Mouse (Mus musculus) B cell, adult 2 months (primary cell): ENCODE results near the gene Calm4.
"Not testable (repeated sequence)": the region's sequence is repeated elsewhere in the genome, so short reads cannot be mapped to it uniquely, and the experiment has no call there.

Source experiments
- DNase-seq, 2 experiments: peaks; one replicate each; pipeline ENCODE4 v3.0.0; 2022

Gene Calm4

DNA sequence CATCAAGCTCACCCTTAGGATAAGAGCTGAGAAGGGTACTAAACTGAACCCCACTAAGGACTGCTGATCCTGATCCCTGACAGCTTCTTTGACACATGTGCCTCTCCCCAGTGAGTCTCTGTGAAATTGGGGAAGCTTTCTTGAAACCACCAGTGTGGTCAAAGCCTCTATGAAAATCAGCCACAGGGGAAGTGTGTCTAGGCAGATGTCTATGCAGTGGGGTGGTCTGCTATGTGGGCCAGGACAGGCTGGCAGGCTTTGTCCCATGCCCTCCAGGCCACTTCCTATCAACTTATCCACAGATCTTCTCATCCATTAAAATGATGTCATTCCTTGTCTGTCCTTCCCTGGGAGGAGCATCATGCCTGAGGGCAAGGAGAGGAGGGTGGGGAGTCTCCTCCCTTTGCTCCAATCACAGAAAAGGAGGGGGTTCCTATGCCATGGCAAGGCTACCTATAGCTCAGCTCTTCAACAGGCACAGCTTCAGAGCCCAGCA, at the start of gene Calm4:
Gene Calm4, plus strand, starts transcription at position 446 of the 496 bp plus-strand sequence.
- DNase-seq = not testable (repeated sequence)

DNA sequence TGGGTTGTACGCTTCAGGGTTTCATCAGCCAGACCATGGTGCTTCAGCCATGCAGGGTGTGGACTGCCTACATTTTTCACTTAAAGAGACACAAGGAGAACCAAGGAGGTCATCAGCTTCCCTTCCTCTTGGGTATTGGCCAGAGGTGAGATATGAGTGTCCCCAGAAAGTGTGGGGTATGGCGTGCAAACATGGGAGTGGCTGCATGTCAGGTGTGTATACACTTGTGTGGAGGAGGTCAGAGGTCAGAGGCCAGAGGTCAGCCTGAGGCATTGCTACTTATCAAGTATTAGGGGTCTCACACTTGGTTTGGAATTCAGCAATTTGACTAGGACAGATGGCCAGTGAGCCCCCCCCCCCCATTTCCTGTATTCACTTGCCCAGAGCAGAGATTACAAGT, 49.0 kb upstream of the Calm4 start:
- DNase-seq = no peak

DNA sequence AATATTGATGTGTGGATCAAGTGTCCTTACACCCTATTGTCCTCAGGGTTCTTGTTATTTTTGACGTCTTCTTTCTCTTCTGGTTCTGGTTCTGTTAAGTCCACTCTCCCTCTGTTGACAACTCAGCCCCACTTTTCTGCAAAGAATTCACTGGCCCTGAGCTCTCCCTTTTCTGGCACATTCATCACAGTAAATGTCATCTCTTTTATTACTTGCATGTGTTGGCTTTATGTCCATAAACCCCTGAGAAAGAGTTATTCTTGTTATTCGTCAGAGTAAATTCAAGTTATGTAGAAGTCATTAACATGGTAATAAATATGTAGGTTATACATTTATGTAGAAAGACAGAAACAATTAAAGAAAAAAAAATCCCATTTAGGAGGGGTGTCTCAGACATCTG, 48.0 kb upstream of the Calm4 start:
- DNase-seq = no peak

DNA sequence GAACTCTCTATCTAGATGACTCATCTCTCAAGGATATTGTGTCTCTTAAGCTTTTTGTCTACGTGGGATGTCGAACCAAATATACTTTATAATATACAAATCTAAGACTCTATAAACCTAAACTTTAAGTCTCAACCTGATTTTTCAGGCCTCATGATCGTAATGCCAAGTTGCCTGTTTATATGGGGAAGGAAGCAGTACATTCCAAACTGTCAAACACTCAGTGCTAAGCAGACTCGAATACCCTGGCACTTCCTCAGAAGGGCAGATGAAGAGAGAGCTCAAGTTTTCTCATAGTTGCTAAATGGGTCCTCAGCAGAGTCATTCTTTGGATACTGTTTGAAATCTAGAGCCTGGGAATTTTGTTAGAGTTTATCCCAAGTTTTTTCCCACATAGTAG, 40.9 kb upstream of the Calm4 start:
- DNase-seq = no peak

DNA sequence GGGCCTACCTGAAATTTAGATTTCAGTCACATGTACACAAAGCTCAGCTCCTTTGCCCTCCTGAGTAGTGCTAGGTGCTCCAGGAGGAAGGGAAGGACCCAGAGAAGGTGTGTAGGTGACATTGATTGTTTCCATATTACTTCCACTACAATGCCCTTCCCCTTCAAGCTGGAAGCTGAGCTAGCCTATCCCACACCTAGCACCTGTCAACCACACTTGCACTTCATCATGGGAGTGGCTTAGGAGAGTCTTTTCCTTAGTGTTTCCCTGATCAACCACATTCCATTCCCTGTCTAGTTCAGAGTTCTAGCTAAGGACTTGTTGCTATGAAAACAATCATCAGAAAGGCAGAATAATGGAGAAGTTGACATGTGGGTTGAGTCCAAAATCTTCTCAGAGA, 38.8 kb upstream of the Calm4 start:
- no peak for DNase-seq

DNA sequence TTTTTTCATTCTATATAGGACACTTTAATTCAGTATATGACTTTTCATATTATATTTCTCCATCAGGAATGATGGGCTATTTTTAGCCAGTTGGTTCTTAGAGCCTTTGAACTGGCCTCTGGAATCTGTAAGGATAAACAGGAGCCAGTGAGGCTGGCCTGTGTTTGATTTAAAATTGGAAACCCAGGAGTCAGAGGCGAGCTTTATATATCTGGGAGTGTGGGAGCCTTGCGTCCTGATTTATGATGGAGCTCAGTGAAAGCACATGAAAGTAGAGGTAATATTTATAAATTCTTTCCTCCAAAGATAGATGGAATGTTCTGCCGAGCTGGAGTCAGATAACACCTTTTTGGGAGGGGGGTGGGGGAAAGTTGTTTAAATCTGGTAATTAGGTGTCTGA, 38.2 kb upstream of the Calm4 start:
- DNase-seq = no peak

DNA sequence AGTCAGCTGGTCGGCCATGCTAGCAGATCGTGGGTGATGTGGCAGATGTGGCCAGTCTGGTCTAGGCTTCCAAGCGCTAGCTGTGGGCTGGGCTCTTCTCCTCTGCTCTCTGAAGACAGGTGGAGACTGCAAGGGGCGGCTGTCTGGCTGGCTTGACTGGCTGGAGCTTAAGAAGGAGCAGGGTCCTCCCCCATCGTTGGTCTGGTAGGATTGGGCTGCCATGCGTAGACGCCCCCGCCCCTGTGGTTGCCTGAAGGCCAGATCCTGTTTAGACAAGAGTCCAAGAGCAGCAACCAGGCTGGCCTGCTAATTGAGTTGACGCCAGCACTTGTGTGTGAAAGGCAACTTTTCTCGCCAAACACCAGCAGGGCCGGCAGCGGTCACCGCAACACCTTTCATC, 33.4 kb upstream of the Calm4 start, which contains the start of gene Calml3:
Gene Calml3, minus strand, starts transcription at position 131 of the 400 bp plus-strand sequence.
- DNase-seq = no peak

DNA sequence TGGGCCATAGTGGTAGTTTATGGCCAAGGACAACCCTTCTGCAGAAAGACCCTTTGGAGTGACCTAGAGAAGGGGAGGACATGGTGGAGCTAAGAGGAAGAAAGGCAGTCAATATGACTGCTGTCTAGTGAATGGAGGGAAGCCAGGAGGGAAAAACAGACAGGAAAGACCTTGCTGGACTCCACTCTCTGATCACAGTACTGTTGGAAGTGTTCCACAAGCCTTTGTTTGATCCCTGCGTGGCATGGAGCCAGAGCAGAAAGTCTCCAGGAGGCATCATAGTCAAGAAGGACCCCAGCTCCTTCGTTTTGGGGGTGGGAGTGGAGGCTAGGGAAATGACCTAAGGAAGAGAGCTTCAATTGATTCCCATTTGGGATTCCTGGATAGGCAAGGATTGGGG, 32.4 kb upstream of the Calm4 start:
- no peak for DNase-seq

DNA sequence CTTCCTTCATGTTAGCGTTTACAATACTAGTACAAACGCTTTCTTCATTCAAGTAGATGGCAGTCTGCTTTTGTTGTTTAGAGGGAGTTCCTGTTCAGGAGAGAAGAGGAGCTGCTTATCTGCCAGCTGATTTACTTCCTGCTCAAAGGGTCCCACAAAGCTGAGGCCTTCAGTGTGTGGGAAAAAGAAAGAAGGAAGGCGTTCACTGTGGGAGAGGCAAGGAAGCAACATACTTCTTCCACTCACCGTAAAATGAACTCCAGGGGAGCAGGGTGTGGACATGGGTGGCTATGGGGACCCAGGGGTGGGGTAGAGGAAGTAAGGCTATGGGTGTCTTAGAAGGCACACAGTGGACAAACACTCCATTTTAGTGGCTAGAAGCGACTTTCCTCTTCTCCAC, 31.9 kb upstream of the Calm4 start:
- no peak for DNase-seq

DNA sequence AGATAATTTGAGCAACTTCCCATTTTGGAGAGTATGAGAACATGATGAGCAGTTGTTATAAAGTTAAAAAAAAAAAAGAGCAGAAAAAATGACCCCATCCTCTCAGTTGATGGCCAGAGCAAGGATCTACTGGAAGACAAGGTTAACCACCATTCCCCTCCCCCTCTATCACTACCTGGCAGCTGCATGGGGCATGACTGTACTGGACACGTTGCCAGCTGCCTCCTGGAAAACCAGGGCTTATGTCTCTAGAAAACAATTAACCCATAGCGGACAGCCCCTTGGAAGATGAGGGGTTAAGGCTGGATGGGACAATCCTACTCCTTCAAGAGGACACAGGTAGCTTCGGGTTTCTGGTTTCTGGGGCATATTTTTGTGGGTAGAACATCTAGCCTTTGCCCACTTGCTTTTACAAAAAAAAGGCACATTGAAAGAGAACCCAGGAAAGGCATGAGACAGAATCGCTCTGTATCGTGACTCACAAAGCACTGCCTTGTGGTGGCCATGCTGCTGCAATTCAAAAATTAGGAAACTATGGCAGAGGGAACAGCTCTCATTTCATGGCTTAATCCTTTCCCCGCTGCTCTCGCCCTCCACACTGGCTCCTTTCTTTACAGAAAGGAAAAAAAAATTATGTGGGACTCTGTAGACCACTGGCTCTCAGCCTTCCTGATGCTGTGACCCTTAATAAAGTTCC, 30.3 kb upstream of the Calm4 start:
- DNase-seq = no peak

DNA sequence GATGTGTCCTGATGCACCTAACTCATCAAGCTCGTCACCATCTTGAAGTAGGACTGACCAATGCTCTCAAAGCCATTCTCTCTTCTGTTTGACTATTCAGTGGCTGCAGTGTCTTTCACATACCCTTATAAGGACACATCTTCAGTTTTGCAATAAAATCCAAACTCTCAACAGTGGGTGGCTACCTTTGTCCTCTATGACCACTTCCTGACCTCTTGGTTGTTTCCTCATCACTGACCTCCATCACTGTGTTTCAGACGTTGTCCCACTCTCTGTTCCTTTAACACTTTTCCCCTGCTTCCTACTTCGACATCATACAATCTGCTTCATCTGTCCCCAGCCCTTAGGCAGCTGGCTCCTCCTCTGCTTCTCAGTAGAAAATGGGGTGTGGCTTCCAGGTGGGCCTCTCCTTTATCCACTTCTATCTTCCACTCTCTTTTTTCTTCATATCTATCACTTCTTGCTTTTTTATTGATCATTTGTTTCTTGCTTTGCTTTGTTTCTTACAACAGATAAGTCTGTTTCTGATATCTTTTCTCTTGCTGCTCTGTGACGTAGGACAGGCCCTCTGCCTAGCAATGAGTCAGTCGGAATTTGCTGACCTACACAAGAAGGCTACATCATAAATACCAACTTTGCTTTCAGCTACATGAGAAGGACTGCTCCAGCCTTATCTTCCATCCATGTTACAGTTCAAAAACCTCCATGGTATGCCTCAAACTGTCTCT, 19.4 kb upstream of the Calm4 start:
- no peak for DNase-seq

DNA sequence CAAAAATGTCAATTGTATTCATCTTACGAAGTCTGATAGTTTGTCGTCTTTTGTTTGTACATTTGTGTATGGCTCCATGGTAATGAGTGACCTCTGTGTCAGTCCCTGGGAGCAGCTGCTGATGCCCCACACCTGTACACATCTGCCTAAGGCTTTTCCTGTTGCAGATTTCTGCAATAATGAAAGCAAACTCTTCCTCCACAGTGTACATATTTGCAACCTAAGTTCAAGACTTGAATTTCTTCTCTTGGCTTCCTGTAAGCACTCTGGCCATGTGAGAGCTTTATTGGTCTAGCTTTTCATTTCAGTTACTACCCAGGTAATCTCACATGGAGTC, 18.8 kb upstream of the Calm4 start:
- no peak for DNase-seq

DNA sequence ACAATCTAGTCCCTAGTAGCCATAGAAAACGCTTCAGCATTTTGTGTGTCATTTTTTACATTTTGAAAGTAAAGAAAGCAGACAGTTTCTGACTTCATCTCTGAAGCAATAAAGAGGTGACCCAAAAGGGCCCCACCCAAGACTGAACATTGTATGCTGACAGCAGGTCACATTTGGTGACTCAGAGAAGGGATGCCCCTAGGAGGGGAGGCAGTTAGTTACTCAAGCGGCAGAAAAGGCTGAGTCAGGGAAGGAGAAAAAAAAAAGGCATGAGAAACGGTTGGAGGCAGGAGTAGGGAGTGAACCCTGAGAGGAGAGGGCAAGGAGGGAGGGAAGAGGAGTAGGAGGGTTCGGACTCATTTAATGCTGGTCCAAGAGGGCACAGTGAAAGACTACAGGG, 15.5 kb upstream of the Calm4 start:
- no peak for DNase-seq

DNA sequence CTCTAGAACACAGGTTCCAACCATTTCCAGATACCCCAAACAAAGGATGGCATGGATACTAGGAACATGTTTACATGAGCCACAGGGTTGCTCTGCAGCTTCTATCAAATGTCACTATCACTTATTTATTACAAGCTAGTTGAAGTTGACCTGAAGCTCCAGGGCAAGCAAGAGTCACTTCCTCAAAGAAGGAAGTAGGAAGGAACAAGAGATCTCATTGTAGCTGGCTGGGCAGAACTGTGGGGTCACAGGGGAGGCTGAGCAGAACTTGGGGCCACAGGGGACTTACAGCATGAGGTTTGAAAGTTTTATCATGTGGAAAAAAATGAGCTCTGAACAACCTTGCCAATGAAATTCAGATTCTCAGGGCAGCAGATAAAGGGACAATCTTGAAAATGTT, 11.8 kb upstream of the Calm4 start:
- no peak for DNase-seq

DNA sequence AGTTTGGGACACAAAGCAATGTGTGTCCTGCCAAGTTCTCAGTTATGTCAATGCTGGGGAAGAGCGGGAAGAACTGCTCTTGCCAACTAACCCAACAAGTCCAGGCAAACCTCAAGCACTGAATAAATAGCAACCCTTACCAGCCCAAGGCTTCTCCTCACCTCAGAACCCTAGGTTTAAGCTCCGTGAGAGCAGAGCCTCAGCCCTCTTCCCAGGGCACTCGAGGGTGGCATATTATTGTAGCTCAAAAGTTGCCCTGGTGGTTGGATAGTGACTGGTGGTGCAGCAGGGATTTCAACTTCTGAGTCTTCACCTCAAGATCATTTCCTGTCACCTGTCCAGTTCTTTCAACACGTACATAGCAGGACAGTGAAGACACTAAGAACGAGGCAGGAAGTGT, 6.0 kb upstream of the Calm4 start:
- DNase-seq = no peak

DNA sequence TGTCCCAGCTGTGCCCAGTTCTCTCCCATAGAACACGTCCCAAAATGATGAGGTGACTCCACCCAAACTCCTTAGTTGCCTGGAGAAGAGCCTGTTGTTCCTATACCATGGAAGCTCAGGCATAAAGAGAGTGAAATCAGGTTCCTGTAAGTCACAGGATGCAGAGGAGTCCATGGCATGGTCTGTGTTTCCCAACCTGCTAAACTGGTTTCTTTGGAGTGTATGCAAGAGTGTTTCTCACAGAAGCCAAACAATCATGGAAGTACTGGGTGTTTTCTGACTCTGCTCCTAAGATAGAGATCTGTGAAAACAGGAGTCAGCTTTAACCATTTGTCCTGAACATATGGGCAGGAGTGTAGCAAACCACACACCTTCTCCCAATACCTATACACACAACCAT, 5.6 kb upstream of the Calm4 start:
- no peak for DNase-seq

DNA sequence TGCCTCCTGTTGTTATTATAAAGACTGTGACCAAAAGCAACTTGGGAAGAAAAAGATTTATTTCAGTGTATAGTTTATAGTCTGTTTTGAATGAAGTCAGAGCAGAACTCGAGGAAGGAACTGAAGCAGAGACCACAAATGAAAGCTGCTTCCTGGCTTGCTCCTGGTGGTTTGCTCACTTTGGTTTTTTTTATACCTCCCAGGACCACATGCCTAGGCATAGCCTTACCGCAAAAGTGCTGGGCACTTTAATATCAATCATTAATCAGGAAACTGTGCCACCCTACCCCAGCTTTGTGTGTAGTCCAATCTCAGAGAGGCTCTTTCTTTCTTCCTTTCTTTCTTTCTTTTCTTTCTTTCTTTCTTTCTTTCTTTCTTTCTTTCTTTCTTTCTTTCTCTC, 5.1 kb upstream of the Calm4 start:
- no peak for DNase-seq

DNA sequence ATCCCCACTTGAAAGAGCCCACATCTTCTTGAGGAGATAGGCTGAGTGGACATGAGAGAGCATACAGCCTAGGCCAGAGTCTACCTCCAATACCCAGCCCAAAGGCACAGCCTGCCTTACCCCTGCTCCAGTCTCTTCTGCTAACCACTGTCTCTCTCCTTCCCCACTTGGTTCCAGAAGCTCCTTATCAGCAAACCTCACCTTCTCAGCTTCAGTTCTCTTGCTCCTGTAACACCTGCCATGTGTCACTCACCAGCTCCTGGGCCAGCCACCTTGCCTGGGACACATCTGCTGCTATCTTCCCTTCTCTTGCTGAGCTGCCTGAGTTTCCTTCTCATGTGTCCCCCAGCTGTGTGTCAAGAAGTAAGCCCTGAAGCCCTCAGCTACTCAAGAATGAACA, 3.9 kb upstream of the Calm4 start:
- DNase-seq = not testable (repeated sequence)

DNA sequence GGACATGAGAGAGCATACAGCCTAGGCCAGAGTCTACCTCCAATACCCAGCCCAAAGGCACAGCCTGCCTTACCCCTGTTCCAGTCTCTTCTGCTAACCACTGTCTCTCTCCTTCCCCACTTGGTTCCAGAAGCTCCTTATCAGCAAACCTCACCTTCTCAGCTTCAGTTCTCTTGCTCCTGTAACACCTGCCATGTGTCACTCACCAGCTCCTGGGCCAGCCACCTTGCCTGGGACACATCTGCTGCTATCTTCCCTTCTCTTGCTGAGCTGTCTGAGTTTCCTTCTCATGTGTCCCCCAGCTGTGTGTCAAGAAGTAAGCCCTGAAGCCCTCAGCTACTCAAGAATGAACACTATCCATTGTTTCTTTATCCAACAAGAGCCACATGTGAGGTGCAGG, 3.1 kb downstream of the Calm4 start:
- not testable (repeated sequence) for DNase-seq

DNA sequence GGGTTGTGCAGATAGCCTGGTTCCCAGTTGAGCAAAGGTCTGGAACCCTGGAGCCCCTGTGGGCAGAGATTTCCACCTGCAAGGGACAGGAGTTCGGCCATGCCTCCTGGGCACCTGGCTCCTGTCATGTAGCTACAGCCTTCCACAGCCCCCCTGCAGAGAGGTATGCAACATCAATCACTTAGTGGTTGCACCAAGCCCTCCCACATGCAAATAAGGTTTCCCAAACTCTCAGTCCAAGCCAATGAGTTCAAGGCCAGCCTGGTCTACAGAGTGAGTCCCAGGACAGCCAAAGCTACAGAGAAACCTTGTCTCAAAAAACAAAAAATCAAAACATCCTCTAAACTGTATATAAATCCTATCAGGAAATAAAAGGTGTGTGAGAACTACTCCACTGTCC, 12.8 kb downstream of the Calm4 start:
- no peak for DNase-seq

DNA sequence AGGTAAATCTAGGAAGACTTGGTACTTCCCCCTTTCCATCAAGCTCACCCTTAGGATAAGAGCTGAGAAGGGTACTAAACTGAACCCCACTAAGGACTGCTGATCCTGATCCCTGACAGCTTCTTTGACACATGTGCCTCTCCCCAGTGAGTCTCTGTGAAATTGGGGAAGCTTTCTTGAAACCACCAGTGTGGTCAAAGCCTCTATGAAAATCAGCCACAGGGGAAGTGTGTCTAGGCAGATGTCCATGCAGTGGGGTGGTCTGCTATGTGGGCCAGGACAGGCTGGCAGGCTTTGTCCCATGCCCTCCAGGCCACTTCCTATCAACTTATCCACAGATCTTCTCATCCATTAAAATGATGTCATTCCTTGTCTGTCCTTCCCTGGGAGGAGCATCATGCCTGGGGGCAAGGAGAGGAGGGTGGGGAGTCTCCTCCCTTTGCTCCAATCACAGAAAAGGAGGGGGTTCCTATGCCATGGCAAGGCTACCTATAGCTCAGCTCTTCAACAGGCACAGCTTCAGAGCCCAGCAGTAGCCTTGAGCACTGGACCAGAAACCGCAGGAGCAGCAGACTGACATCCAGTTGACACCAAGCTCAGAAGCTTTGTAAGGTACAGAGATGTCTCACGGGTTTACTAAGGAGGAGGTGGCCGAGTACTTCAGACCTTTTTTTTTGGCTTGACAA, 16.2 kb downstream of the Calm4 start, which contains the start of gene Calm5:
Gene Calm5, plus strand, starts transcription at position 526 of the 686 bp plus-strand sequence.
- not testable (repeated sequence) for DNase-seq

DNA sequence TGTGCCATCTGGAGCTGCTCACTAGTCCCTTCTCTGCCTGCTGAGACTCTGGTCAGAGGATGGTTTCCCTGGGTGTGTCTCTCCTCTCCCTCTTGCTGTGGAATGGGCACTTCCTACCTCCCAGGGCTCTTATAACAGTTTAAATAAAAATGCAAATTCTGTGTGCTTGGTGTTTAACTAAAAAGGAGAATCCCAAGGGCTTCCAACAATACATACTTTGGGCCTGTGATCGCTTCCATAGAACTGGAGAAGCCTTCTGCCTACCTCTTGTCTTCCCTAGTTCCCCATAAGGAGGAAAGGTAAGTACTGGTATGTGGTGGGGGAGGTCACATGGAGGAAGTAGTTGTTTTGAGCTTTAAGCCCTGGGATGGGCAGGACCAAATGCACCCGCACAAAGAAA, 17.3 kb downstream of the Calm4 start:
- DNase-seq = no peak

DNA sequence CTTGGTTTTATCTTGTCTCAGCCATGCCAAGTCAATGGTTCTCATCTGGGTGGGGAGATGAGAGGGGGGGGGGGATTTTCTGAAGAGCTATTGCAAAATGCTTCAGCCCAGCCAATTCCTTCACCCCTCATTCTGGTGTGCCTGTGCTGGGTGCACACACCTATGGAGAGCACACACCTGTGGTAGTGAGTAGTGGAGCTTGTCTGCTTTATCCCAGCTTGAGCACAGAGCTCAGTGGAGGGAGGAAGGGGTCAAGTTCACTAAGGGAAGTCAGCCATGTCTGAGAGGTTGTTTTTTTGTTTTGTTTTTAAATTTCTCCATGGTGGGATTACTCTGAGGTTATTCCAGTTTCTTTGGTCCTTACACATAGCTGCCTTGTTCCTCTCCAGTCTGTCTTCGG, 18.7 kb downstream of the Calm4 start:
- no peak for DNase-seq

DNA sequence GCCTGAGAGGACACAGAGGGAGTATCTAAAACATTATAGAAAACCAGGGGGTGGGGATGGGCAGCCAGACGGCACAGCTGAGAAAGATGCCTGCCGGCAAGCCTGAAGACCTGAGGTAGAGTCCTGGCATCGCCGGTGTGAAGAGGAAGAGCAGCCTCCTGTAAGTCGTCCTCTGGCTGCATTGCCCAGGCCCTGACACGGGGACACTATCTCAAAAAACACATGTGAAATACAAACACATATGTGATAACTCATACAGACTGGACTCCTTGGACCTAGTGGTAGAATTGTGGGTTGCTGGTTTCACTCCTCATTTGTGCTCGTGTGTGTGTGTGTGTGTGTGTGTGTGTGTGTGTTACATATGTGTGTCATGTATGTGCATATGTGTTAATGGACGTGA, 23.7 kb downstream of the Calm4 start:
- DNase-seq = no peak
